Mouse (Mus musculus) colon, adult 2 months (tissue): Measurements from ENCODE around the gene Olfr896-ps1. TPM values are rescaled to one million over a fixed set of nuclear protein-coding genes. Genes with fewer than 3 reads are reported as not detected.

Source experiments
- polyA plus RNA-seq: library from polyadenylated mRNA; depleted of rRNA; stranded (reverse); fragments of >200 nt; gene quantifications from 2 replicates; pipeline ENCODE4 v1.2.3, GENCODE M21; 2012; rRNA removed

Olfr896-ps1 gene
- polyA plus RNA-seq = not detected in 2 replicates

GRCm38 (mm10) chr9:38290807-38291206, at the start of gene Olfr896-ps1:
Gene Olfr896-ps1, plus strand, starts transcription at chr9:38291107.

GRCm38 (mm10) chr9:38252474-38252873, 38.4 kb upstream of the Olfr896-ps1 start, which contains the start of gene Olfr143:
Gene Olfr143, plus strand, starts transcription at chr9:38252774.

GRCm38 (mm10) chr9:38267551-38267950, 23.4 kb upstream of the Olfr896-ps1 start, which contains the start of gene Olfr895:
Gene Olfr895, plus strand, starts transcription at chr9:38267851.

GRCm38 (mm10) chr9:38328760-38329159, 37.9 kb downstream of the Olfr896-ps1 start, which contains the start of gene Olfr25:
Gene Olfr25, plus strand, starts transcription at chr9:38329060.

Other genes starting within 250 kb of the Olfr896-ps1 start
- not detected in 2 replicates for gene Olfr884, start 244.6 kb upstream of the Olfr896-ps1 start, polyA plus RNA-seq
- gene Olfr885, start 229.8 kb upstream of the Olfr896-ps1 start, polyA plus RNA-seq = not detected in 2 replicates
- not detected in 2 replicates for gene Olfr887, start 207.0 kb upstream of the Olfr896-ps1 start, polyA plus RNA-seq
- not detected in 2 replicates for gene Olfr888, start 183.0 kb upstream of the Olfr896-ps1 start, polyA plus RNA-seq
- not detected in 2 replicates for gene Olfr889, start 175.9 kb upstream of the Olfr896-ps1 start, polyA plus RNA-seq
- not detected in 2 replicates for gene Olfr890, start 148.6 kb upstream of the Olfr896-ps1 start, polyA plus RNA-seq
- gene Olfr891, start 110.3 kb upstream of the Olfr896-ps1 start, polyA plus RNA-seq = not detected in 2 replicates
- not detected in 2 replicates for gene Olfr893, start 82.7 kb upstream of the Olfr896-ps1 start, polyA plus RNA-seq
- not detected in 2 replicates for gene Olfr894, start 73.1 kb upstream of the Olfr896-ps1 start, polyA plus RNA-seq
- not detected in 2 replicates for gene Olfr143, start 38.3 kb upstream of the Olfr896-ps1 start, polyA plus RNA-seq
- gene Olfr895, start 23.3 kb upstream of the Olfr896-ps1 start, polyA plus RNA-seq = not detected in 2 replicates
- gene Olfr25, start 38.0 kb downstream of the Olfr896-ps1 start, polyA plus RNA-seq = not detected in 2 replicates
- not detected in 2 replicates for gene Olfr898, start 57.3 kb downstream of the Olfr896-ps1 start, polyA plus RNA-seq
- not detected in 2 replicates for gene Olfr250, start 75.8 kb downstream of the Olfr896-ps1 start, polyA plus RNA-seq
- gene Olfr251, start 86.0 kb downstream of the Olfr896-ps1 start, polyA plus RNA-seq = not detected in 2 replicates
- not detected in 2 replicates for gene Olfr147, start 110.6 kb downstream of the Olfr896-ps1 start, polyA plus RNA-seq
- gene Olfr901, start 138.3 kb downstream of the Olfr896-ps1 start, polyA plus RNA-seq = not detected in 2 replicates
- not detected in 2 replicates for gene Olfr902, start 156.5 kb downstream of the Olfr896-ps1 start, polyA plus RNA-seq
- not detected in 2 replicates for gene Olfr904, start 172.0 kb downstream of the Olfr896-ps1 start, polyA plus RNA-seq
- gene Olfr905, start 180.0 kb downstream of the Olfr896-ps1 start, polyA plus RNA-seq = not detected in 2 replicates
- gene Olfr906, start 196.0 kb downstream of the Olfr896-ps1 start, polyA plus RNA-seq = not detected in 2 replicates
- not detected in 2 replicates for gene Olfr907, start 204.7 kb downstream of the Olfr896-ps1 start, polyA plus RNA-seq
- gene Olfr911-ps1, start 230.5 kb downstream of the Olfr896-ps1 start, polyA plus RNA-seq = not detected in 2 replicates
- not detected in 2 replicates for gene Olfr910, start 246.7 kb downstream of the Olfr896-ps1 start, polyA plus RNA-seq